Mouse (Mus musculus): Measurements from ENCODE around the gene Gpr61. TPM values are rescaled to one million over a fixed set of nuclear protein-coding genes. Genes with fewer than 3 reads are reported as not detected.

The Gpr61 gene
- polyA plus RNA-seq, 1 experiment from 2014 or later, result 0.11 TPM

DNA sequence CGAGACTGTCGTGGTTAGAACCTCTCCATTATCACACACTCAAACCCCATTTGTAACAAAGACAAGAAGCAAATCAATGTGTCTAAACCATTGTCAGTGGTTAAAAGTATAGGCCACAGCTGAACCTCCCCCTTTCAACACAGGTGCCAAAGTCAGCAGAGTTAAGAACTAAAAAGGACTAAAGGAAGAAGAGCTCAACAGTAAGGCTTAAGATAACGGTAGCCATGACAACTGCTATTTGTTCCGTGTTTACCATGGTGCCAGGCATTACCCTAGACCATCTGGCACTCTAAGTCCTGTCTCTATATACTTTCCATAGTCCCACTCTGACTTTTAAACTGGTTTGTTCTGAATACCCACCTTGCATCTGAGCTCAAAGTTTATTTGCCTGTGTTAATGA is 42.0 kb downstream of the Gpr61 start:
- Histone ChIP-seq H3K27ac (no peak overlapping the region), H3K4me3 (no peak overlapping the region), H3K27me3 (ENCODE audit: insufficient read depth, poor library complexity, severe bottlenecking) (no peaks in the 10 kb centered on the region), H3K36me3 (peaks cover 86% of the 10 kb centered on the region), H3K9me3 (no peaks in the 10 kb centered on the region), H3K4me1 (no peaks in the 10 kb centered on the region)
- no peak for DNase-seq (ENCODE audit: low spot score)
- 76% methylated on average over 4 of the region's 4 CpGs for WGBS

- H3K9me3 ChIP-seq, result no peaks in the 10 kb centered on the region
These were observed 42.4 kb downstream of the Gpr61 start for GRCm38 (mm10) chr3:108112246-108112645.

DNA sequence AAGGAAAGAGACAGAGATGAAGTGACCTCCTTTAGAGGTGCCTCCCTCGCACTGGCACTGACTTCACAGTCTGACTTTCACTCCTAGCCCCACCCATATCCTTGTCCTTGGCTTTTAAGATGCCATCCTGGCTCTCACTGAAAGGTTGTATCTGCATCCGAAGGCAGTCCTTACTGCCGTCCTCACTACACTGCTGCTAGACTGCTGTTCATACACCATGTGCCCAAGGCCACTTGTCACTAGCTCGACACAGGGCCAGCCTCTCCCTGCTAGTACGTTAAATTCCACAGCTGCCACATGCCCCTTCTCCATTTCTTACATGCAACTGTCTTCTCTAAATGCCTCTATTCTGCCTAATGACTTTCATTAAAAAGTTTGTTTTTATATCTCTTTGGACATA is 43.4 kb downstream of the Gpr61 start:
- DNase-seq (ENCODE audit: low spot score), result no peak
- peaks cover 76% of the 10 kb centered on the region for H3K36me3 ChIP-seq
- H3K27ac ChIP-seq, result no peak overlapping the region
- H3K9me3 ChIP-seq, result no peaks in the 10 kb centered on the region
- H3K4me1 ChIP-seq, result peaks cover 5% of the 10 kb centered on the region; the same call in 1 of the 2 replicates
- H3K27me3 ChIP-seq (ENCODE audit: insufficient read depth, poor library complexity, severe bottlenecking), result no peaks in the 10 kb centered on the region
- H3K4me3 ChIP-seq, result no peak overlapping the region
- 84% methylated on average over 5 of the region's 5 CpGs for WGBS

More at GRCm38 (mm10) chr3:108112246-108112645, 42.4 kb downstream of the Gpr61 start:
- no peak overlapping the region for H3K4me3 ChIP-seq
- H3K27ac ChIP-seq, result no peak overlapping the region
- no peaks in the 10 kb centered on the region for H3K4me1 ChIP-seq
- H3K36me3 ChIP-seq, result peaks cover 84% of the 10 kb centered on the region
- no peak for DNase-seq (ENCODE audit: low spot score)
- WGBS, result 71% methylated on average over 7 of the region's 7 CpGs
- no peaks in the 10 kb centered on the region for H3K27me3 ChIP-seq (ENCODE audit: insufficient read depth, poor library complexity, severe bottlenecking)

- WGBS, result 22% methylated on average over 3 of the region's 3 CpGs
These were observed 49.4 kb downstream of the Gpr61 start for GRCm38 (mm10) chr3:108105281-108105680.

DNA sequence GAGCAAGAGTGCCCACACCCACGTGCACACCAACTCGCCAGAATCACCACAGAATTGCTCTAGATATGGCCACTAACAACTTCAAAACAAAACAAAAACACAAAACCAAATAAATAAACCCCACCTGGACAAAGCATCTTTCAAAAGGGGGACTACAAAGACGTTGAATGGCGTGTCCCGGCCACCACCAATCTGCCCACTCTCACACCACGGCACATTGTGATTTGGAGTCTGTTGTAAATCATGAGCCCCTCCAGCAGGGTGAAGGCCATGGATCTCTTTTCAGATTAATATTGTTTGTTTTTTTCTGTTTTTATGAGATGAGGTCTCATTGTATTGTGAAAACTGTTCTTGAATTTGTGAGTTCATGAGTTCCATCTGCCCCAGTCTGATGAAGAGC is 52.6 kb downstream of the Gpr61 start:
- DNase-seq (ENCODE audit: low spot score), result peak; percentile 4
- Histone ChIP-seq H3K27me3 (ENCODE audit: insufficient read depth, poor library complexity, severe bottlenecking) (no peaks in the 10 kb centered on the region), H3K27ac (no peak overlapping the region), H3K4me1 (peaks cover 24% of the 10 kb centered on the region; the same call in 1 of the 2 replicates), H3K36me3 (no peaks in the 10 kb centered on the region), H3K9me3 (no peaks in the 10 kb centered on the region), H3K4me3 (no peak overlapping the region)
- 88% methylated on average over 6 of the region's 6 CpGs for WGBS

More at GRCm38 (mm10) chr3:108105281-108105680, 49.4 kb downstream of the Gpr61 start:
- no peak overlapping the region for H3K4me3 ChIP-seq
- no peaks in the 10 kb centered on the region for H3K27me3 ChIP-seq (ENCODE audit: insufficient read depth, poor library complexity, severe bottlenecking)
- H3K4me1 ChIP-seq, result peaks cover 24% of the 10 kb centered on the region; the same call in 1 of the 2 replicates
- H3K9me3 ChIP-seq, result no peaks in the 10 kb centered on the region
- peak; percentile 93 for DNase-seq (ENCODE audit: low spot score)
- H3K36me3 ChIP-seq, result peaks cover 28% of the 10 kb centered on the region
- H3K27ac ChIP-seq, result peak overlapping the region; percentile 37; the same call in 1 of the 2 replicates

DNA sequence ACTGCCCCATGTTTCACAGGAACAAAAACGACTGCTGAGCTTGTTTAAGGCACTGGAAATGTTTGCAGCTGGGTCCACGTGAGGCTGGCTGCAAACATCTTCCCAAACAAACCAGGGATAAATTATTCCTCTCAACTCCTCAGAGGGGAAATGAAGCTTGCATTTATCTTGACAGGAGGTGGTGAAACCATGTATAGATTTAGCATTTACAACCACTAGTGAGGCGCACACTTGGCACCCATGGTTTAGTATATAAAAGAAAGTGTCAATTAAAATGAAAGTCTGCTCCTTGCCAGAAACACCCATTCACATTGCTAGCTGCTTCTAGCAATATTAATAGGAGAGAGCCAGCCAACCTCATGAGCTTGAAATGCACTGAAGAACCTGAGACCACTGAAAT is 53.1 kb downstream of the Gpr61 start:
- no peak for DNase-seq (ENCODE audit: low spot score)
- H3K9me3 ChIP-seq, result no peaks in the 10 kb centered on the region
- H3K4me1 ChIP-seq, result peaks cover 24% of the 10 kb centered on the region
- no peaks in the 10 kb centered on the region for H3K27me3 ChIP-seq (ENCODE audit: insufficient read depth, poor library complexity, severe bottlenecking)
- H3K27ac ChIP-seq, result no peak overlapping the region
- no peaks in the 10 kb centered on the region for H3K36me3 ChIP-seq
- 53% methylated on average over 3 of the region's 3 CpGs for WGBS
- no peak overlapping the region for H3K4me3 ChIP-seq

Other genes with a start within 250 kb of the Gpr61 start
- 14.1 and 16.1 TPM in 2 replicates for gene Gstm7, start 223.1 kb downstream of the Gpr61 start, polyA plus RNA-seq (2016; fragmentation: Nextera tagmentation; extraction: Ambion mirVana)
- gene Gstm6, start 211.1 kb downstream of the Gpr61 start, polyA plus RNA-seq (2016; fragmentation: Nextera tagmentation; extraction: Ambion mirVana), result 9.5 and 10.6 TPM in 2 replicates
- gene Gstm3, start 185.6 kb downstream of the Gpr61 start, polyA plus RNA-seq (2016; fragmentation: Nextera tagmentation; extraction: Ambion mirVana), result 1.2 TPM in 1 of 2 replicates, not detected in the other
- gene Gstm2, start 168.4 kb downstream of the Gpr61 start, polyA plus RNA-seq (2016; fragmentation: Nextera tagmentation; extraction: Ambion mirVana), result 46.9 and 47.2 TPM in 2 replicates
- 30.1 and 62.2 TPM in 2 replicates for gene Gstm1, start 136.9 kb downstream of the Gpr61 start, polyA plus RNA-seq (2016; fragmentation: Nextera tagmentation; extraction: Ambion mirVana)
- gene Gstm4, start 110.0 kb downstream of the Gpr61 start, polyA plus RNA-seq (2016; fragmentation: Nextera tagmentation; extraction: Ambion mirVana), result 16.9 and 21.1 TPM in 2 replicates
- gene Ampd2, start 68.2 kb downstream of the Gpr61 start, polyA plus RNA-seq (2016; fragmentation: Nextera tagmentation; extraction: Ambion mirVana), result 57.5 and 62.8 TPM in 2 replicates
- 1.1 and 1.9 TPM in 2 replicates for gene Gnat2, start 62.1 kb downstream of the Gpr61 start, polyA plus RNA-seq (2016; fragmentation: Nextera tagmentation; extraction: Ambion mirVana)
- 106 and 131 TPM in 2 replicates for gene Gnai3, start 8.7 kb downstream of the Gpr61 start, polyA plus RNA-seq (2016; fragmentation: Nextera tagmentation; extraction: Ambion mirVana)
- 1.4 and 3.3 TPM in 2 replicates for gene Amigo1, start 31.5 kb upstream of the Gpr61 start, polyA plus RNA-seq (2016; fragmentation: Nextera tagmentation; extraction: Ambion mirVana)
- 3.1 and 3.9 TPM in 2 replicates for gene Cyb561d1, start 46.3 kb upstream of the Gpr61 start, polyA plus RNA-seq (2016; fragmentation: Nextera tagmentation; extraction: Ambion mirVana)
- gene Atxn7l2, start 56.1 kb upstream of the Gpr61 start, polyA plus RNA-seq (2016; fragmentation: Nextera tagmentation; extraction: Ambion mirVana), result 9.2 and 11.7 TPM in 2 replicates
- gene Sypl2, start 71.8 kb upstream of the Gpr61 start, polyA plus RNA-seq (2016; fragmentation: Nextera tagmentation; extraction: Ambion mirVana), result 0.39 and 1.0 TPM in 2 replicates
- gene Psma5, start 102.0 kb upstream of the Gpr61 start, polyA plus RNA-seq (2016; fragmentation: Nextera tagmentation; extraction: Ambion mirVana), result 280 and 324 TPM in 2 replicates
- gene Sort1, start 129.2 kb upstream of the Gpr61 start, polyA plus RNA-seq (2016; fragmentation: Nextera tagmentation; extraction: Ambion mirVana), result 15.1 and 26.4 TPM in 2 replicates
- 60.0 and 65.8 TPM in 2 replicates for gene Mybphl, start 210.0 kb upstream of the Gpr61 start, polyA plus RNA-seq (2016; fragmentation: Nextera tagmentation; extraction: Ambion mirVana)
- gene Psrc1, start 229.0 kb upstream of the Gpr61 start, polyA plus RNA-seq (2016; fragmentation: Nextera tagmentation; extraction: Ambion mirVana), result 44.0 and 57.6 TPM in 2 replicates